Mouse (Mus musculus) liver, embryonic 11.5 days (tissue): ENCODE results near the gene Zfp174. TPM values are rescaled to one million over a fixed set of nuclear protein-coding genes. Genes with fewer than 3 reads are reported as not detected.
"Not testable (repeated sequence)": the region's sequence is repeated elsewhere in the genome, so short reads cannot be mapped to it uniquely, and the experiment has no call there.

Experiments used
- ATAC-seq: fragments of 200-750 bp; cut with Nextera tagmentation; replicated peaks from 2 replicates; pipeline ENCODE4 v1.8.0; 2017; ENCODE audit warnings: moderate number of reproducible peaks, mild to moderate bottlenecking, moderate TSS enrichment, moderate library complexity; ENCODE audit not compliant: low FRiP score
- DNase-seq: peaks from one replicate; pipeline ENCODE4 v3.0.0-alpha.2; 2017; ENCODE audit warnings: low spot score
- H3K27ac ChIP-seq: fragments of 300-500 bp; sonication (generic); 2 replicates; pipeline ENCODE4 v1.5.1; 2014; ENCODE audit warnings: mild to moderate bottlenecking, low read depth, low read length, control low read depth
- H3K27me3 ChIP-seq: fragments of 300-500 bp; sonication (generic); replicated peaks from 2 replicates; pipeline ENCODE4 v1.6.1; 2014; ENCODE audit warnings: low read length, mixed read lengths; ENCODE audit not compliant: control insufficient read depth, insufficient read depth
- H3K36me3 ChIP-seq: fragments of 300-500 bp; sonication (generic); 2 replicates; pipeline ENCODE4 v1.6.1; 2014; ENCODE audit warnings: mild to moderate bottlenecking, low read length, moderate library complexity, mixed read lengths; ENCODE audit not compliant: control insufficient read depth, insufficient read depth
- H3K4me1 ChIP-seq: fragments of 300-500 bp; sonication (generic); replicated peaks from 2 replicates; pipeline ENCODE4 v1.6.1; 2014; ENCODE audit warnings: low read length, mixed read lengths; ENCODE audit not compliant: control insufficient read depth, insufficient read depth
- H3K4me2 ChIP-seq: fragments of 300-500 bp; sonication (generic); 2 replicates; pipeline ENCODE4 v1.6.1; 2014; ENCODE audit warnings: mild to moderate bottlenecking, control low read depth, moderate library complexity
- H3K4me3 ChIP-seq: fragments of 300-500 bp; sonication (generic); 2 replicates; pipeline ENCODE4 v1.5.1; 2014; ENCODE audit warnings: low read depth, low read length, control low read depth
- H3K9ac ChIP-seq: fragments of 300-500 bp; sonication (generic); 2 replicates; pipeline ENCODE4 v1.6.1; 2014; ENCODE audit warnings: low read depth, low read length, control low read depth
- H3K9me3 ChIP-seq: fragments of 300-500 bp; sonication (generic); 2 replicates; pipeline ENCODE4 v1.6.1; 2016; ENCODE audit warnings: low read length, inconsistent platforms, mixed read lengths; ENCODE audit not compliant: control insufficient read depth
- WGBS: fragments of 180-500 bp; shearing (Covaris S2); extraction: QIAGEN DNeasy Blood & Tissue Kit; methylation state at CpG from one replicate; pipeline ENCODE4 v1.1.7; 2014; 5-methylcytosine and 5-hydroxymethylcytosine counted together
- polyA plus RNA-seq: library from polyadenylated mRNA; unstranded; fragments of >200 nt; fragmentation: Nextera tagmentation; extraction: Ambion mirVana; gene quantifications from 2 replicates; pipeline ENCODE4 v1.2.1, GENCODE M21; 2014

The Zfp174 gene
- polyA plus RNA-seq, 1 experiment from 2014 or later = 0.47 TPM

DNA sequence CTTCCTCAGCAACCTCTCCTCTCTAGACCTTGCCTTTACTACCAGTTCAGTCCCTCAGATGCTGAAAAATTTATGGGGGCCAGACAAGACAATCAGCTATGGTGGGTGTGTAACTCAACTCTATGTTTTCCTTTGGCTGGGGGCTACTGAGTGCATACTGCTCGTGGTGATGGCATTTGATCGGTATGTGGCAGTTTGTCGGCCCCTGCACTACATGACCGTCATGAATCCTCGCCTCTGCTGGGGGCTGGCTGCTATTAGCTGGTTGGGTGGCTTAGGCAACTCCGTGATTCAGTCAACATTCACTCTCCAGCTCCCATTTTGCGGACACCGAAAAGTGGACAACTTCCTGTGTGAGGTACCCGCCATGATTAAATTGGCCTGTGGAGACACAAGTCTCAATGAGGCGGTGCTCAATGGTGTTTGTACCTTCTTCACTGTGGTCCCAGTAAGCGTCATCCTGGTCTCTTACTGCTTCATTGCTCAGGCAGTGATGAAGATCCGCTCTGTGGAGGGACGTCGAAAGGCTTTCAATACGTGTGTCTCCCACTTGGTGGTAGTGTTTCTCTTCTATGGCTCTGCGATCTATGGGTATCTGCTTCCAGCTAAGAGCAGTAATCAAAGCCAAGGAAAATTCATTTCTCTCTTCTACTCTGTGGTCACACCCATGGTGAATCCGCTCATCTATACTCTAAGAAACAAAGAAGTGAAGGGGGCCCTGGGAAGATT lies 7.7 kb upstream of the Zfp174 start:
- Histone ChIP-seq H3K27me3 (no peaks in the 10 kb centered on the region), H3K36me3 (no peaks in the 10 kb centered on the region), H3K9ac (no peak overlapping the region), H3K27ac (no peak overlapping the region), H3K9me3 (no peaks in the 10 kb centered on the region), H3K4me2 (no peak overlapping the region), H3K4me1 (no peaks in the 10 kb centered on the region), H3K4me3 (no peak overlapping the region)
- ATAC-seq = peak; percentile 56; the same call in 1 of the 2 replicates
- 49% methylated on average over 17 of the region's 17 CpGs for WGBS
- DNase-seq = no peak

DNA sequence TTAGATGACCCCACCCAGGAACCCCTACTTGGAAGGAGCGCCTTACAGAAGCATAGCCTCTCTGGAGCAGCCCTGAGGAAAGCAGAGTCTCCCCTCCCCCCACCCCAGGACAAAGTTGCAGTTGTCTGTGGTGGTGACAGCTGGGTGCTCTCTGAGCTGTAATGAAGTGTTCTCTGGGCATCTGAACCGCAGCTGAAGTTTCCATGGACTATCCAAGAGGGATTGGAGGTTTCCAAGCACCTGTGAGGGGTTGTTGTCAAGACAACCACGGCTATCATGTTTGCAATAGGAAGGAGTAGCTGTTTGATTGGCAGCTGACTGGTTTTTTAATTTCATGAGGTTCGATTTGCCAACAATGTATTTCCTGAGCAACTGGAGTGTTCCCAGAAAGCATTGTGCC lies 4.1 kb upstream of the Zfp174 start:
- Histone ChIP-seq H3K27ac (0 out of 2 replicates have a peak overlapping the region, but pooled peaks have one; percentile 5), H3K4me1 (peaks cover 5% of the 10 kb centered on the region), H3K9me3 (no peaks in the 10 kb centered on the region), H3K4me3 (no peak overlapping the region), H3K4me2 (no peak overlapping the region), H3K27me3 (no peaks in the 10 kb centered on the region), H3K9ac (no peak overlapping the region), H3K36me3 (no peaks in the 10 kb centered on the region)
- 35% methylated on average over 4 of the region's 4 CpGs for WGBS
- no peak for ATAC-seq
- DNase-seq = no peak

DNA sequence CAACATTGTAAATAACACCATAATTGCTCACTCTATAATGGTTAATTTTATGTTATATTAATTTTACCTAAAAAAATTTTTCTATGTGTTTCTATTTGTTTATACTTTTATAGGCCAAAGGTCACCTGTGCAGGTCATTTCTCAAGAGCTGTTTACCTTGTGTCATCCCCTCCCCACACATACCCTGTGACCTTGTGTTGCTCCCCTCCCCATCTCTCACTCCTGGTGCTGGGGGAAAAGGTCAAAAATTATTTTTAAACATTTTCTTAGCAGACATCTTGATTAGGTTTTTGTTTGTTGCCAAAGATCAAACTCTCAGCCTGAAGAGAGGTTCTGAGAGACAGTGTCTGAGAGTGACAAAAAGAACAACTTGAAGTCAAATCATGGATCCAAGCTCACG lies 3.3 kb upstream of the Zfp174 start:
- no peak overlapping the region for H3K4me3 ChIP-seq
- ATAC-seq (no peak), DNase-seq (no peak)
- no peak overlapping the region for H3K27ac ChIP-seq
- H3K27me3 ChIP-seq = no peaks in the 10 kb centered on the region
- H3K9ac ChIP-seq = no peak overlapping the region
- no peaks in the 10 kb centered on the region for H3K9me3 ChIP-seq
- 61% methylated on average over 1 of the region's 1 CpGs for WGBS
- no peak overlapping the region for H3K4me2 ChIP-seq
- H3K4me1 ChIP-seq = peaks cover 7% of the 10 kb centered on the region
- H3K36me3 ChIP-seq = no peaks in the 10 kb centered on the region

DNA sequence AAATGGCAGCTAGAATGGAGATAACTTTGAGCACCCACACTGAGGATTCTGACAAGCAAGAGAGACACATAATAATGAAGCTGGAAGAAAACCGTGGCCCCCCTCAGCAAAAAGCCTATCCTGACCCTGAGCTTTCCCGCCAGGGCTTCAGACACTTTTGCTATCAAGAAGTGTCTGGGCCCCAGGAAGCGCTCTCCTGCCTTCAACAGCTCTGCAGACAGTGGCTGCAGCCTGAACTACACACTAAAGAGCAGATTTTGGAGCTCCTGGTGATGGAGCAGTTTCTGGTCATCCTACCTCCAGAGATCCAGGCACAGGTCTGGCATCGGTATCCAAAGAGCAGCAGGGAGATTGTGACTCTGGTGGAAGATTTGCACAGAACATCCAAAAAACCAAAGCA lies 803 bp downstream of the Zfp174 start:
- H3K4me3 ChIP-seq = peak overlapping the region; percentile 73
- no peaks in the 10 kb centered on the region for H3K27me3 ChIP-seq
- peaks cover 7% of the 10 kb centered on the region for H3K4me1 ChIP-seq
- H3K36me3 ChIP-seq = no peaks in the 10 kb centered on the region
- ATAC-seq = no peak
- H3K4me2 ChIP-seq = peak overlapping the region; percentile 66
- no peak overlapping the region for H3K27ac ChIP-seq
- peak; percentile 35 for DNase-seq
- peak overlapping the region; percentile 77 for H3K9ac ChIP-seq
- H3K9me3 ChIP-seq = no peaks in the 10 kb centered on the region
- WGBS = 70% methylated on average over 4 of the region's 4 CpGs

DNA sequence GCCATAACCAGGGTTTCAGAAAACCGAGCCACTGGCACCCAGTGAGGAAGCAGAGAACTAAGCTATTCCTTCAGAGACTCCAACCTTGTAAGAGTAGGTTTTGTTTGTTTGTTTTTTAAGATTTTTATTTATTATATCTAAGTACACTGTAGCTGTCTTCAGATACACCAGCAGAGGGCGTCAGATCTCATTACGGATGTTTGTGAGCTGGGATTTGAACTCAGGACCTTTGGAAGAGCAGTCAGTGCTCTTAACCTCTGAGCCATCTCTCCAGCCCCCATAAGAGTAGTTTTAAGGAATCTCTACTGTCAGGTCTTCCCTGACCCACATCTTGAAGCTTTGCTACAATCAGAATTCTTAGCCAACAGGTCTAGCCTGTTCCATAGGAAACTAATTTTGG lies 1.3 kb downstream of the Zfp174 start:
- no peaks in the 10 kb centered on the region for H3K36me3 ChIP-seq
- H3K4me2 ChIP-seq = no peak overlapping the region; the same call in 1 of the 2 replicates
- H3K9ac ChIP-seq = no peak overlapping the region
- no peaks in the 10 kb centered on the region for H3K27me3 ChIP-seq
- no peak for ATAC-seq
- no peak for DNase-seq
- 65% methylated on average over 3 of the region's 3 CpGs for WGBS
- no peak overlapping the region for H3K4me3 ChIP-seq
- H3K9me3 ChIP-seq = no peaks in the 10 kb centered on the region
- peaks cover 7% of the 10 kb centered on the region for H3K4me1 ChIP-seq
- H3K27ac ChIP-seq = no peak overlapping the region

DNA sequence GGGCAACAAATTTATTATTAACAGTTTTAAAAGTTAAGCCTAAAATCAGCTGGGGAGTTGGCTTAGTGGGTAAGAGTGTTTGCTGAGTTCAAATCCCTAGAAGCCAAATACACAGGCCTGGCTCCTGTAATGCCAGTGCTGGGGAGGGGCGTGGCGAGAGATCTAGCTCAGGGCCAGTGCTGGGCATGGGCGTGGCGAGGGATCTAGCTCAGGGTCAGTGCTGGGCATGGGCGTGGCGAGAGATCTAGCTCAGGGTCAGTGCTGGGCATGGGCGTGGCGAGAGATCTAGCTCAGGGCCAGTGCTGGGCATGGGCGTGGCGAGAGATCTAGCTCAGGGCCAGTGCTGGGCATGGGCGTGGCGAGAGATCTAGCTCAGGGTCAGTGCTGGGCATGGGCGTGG lies 4.2 kb downstream of the Zfp174 start:
- DNase-seq, H3K4me1 ChIP-seq, H3K9me3 ChIP-seq, H3K27me3 ChIP-seq, H3K4me2 ChIP-seq, H3K36me3 ChIP-seq, H3K4me3 ChIP-seq, H3K9ac ChIP-seq, ATAC-seq, H3K27ac ChIP-seq: not testable (repeated sequence)
- 91% methylated on average over 13 of the region's 13 CpGs for WGBS

DNA sequence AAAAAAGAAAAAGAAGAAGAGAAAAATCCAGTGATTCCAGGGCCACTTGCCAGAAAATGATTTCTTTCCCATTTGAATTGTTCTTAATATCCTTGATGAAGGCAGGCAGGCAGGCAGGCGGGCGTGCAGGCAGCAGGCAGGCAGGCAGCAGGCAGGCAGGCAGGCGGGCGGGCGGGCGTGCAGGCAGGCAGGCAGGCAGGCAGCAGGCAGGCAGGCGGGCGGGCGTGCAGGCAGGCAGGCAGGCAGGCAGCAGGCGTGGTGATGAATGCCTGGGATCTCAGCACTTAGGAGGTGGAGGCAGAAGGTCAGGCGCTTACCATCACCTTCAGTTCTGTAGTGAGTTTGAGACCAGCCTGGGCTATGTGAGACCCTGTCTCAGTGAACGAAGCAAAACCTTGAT lies 5.5 kb downstream of the Zfp174 start:
- no peak overlapping the region for H3K9ac ChIP-seq
- no peak overlapping the region for H3K27ac ChIP-seq
- ATAC-seq = no peak
- H3K4me2 ChIP-seq = no peak overlapping the region
- H3K4me1 ChIP-seq = peaks cover 6% of the 10 kb centered on the region
- 56% methylated on average over 12 of the region's 12 CpGs for WGBS
- H3K36me3 ChIP-seq = no peaks in the 10 kb centered on the region; the same call in 1 of the 2 replicates
- H3K9me3 ChIP-seq = no peaks in the 10 kb centered on the region
- DNase-seq = peak; percentile 40
- no peak overlapping the region for H3K4me3 ChIP-seq
- H3K27me3 ChIP-seq = no peaks in the 10 kb centered on the region

DNA sequence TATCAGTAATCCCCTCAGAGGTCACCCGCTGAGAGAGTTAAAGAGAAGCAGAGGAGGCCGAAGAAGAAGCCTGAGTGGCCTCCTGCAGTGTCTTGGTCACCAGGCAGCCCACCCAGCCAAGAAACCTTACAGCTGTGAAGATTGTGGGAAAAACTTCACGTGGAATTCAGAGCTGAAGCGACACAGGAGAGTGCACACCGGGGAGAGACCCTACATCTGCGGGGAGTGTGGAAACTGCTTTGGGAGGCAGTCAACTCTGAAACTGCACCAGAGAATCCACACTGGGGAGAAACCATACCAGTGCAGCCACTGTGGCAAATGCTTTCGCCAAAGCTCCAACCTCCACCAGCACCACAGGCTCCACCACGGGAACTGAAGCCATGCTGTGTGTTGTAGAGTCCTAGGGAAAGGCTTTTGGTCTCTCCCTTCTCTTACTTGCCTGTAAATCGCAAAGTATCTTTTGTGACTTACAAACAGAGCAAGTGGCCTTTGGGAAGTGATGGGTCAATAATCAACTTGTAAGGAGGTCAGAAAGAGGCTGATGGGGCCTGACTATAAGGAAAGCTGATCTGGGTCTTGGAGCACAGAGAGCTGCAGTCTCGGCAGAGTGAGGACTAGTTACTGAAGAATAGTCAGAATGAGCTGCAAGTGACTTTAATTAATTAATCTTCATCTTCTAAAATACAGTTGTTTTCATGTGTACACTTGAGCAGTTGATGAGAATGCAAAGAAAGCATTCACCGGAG lies 7.5 kb downstream of the Zfp174 start:
- Histone ChIP-seq H3K9ac (no peak overlapping the region), H3K4me3 (no peak overlapping the region), H3K4me1 (no peaks in the 10 kb centered on the region), H3K27me3 (no peaks in the 10 kb centered on the region), H3K27ac (no peak overlapping the region), H3K36me3 (no peaks in the 10 kb centered on the region; the same call in 1 of the 2 replicates), H3K9me3 (no peaks in the 10 kb centered on the region), H3K4me2 (no peak overlapping the region)
- ATAC-seq = no peak
- no peak for DNase-seq
- WGBS = 69% methylated on average over 11 of the region's 11 CpGs

DNA sequence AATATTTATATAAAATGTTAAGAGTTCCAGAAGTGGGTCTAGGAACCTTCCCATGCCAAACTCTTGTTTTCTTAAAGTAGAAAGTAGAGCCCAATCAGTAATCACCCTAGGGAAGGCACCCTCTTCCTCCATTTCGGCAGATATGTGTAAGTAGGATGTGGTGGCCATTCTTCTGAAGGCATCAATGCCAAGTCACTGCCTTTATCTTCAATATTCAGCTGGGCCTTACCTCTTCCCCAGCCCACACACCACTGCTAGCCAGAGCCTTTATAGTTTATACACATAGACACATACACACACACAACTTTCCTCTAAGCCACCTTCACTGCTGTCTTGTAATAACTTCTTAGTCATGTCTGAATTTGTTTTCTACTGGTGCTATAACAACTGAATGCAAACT lies 8.7 kb downstream of the Zfp174 start:
- no peaks in the 10 kb centered on the region for H3K27me3 ChIP-seq
- H3K9ac ChIP-seq = no peak overlapping the region
- H3K36me3 ChIP-seq = peaks cover under 1% of the 10 kb centered on the region
- 50% methylated on average over 1 of the region's 1 CpGs for WGBS
- no peaks in the 10 kb centered on the region for H3K9me3 ChIP-seq
- ATAC-seq (no peak), DNase-seq (no peak)
- no peaks in the 10 kb centered on the region for H3K4me1 ChIP-seq
- no peak overlapping the region for H3K4me2 ChIP-seq
- no peak overlapping the region for H3K4me3 ChIP-seq
- no peak overlapping the region for H3K27ac ChIP-seq
